Mouse (Mus musculus): Measurements from ENCODE around the gene Hid1.
A peak's percentile ranks its signal among the peaks of the same experiment; 100 is the strongest.

Gene Hid1

GRCm38 (mm10) chr11:115336115-115336514, 31.4 kb downstream of the Hid1 start:
- no peak for DNase-seq (ENCODE audit: low read depth, low spot score)

- DNase-seq (ENCODE audit: low read depth, low spot score), result no peak
These were observed 32.3 kb downstream of the Hid1 start for GRCm38 (mm10) chr11:115335223-115335622.

GRCm38 (mm10) chr11:115334531-115334930, 33.0 kb downstream of the Hid1 start, which contains the start of gene Otop3:
Gene Otop3, plus strand, starts transcription at chr11:115334731.
- no peak for DNase-seq (ENCODE audit: low read depth, low spot score)

- DNase-seq (ENCODE audit: low read depth, low spot score), result peak; percentile 71
These were observed 38.2 kb downstream of the Hid1 start for GRCm38 (mm10) chr11:115329339-115329738.

- no peak for DNase-seq (ENCODE audit: low read depth, low spot score)
These were observed 40.8 kb downstream of the Hid1 start for GRCm38 (mm10) chr11:115326730-115327129.

GRCm38 (mm10) chr11:115323354-115323753, 44.2 kb downstream of the Hid1 start:
- DNase-seq (ENCODE audit: low read depth, low spot score), result peak; percentile 42

GRCm38 (mm10) chr11:115321906-115322693, 45.5 kb downstream of the Hid1 start, which contains the start of gene Ush1g:
Gene Ush1g, minus strand, starts transcription at chr11:115322041.
- peak; percentile 80 for DNase-seq (ENCODE audit: low read depth, low spot score)

GRCm38 (mm10) chr11:115319704-115320383, 47.7 kb downstream of the Hid1 start:
- peak; percentile 60 for DNase-seq (ENCODE audit: low read depth, low spot score)

- DNase-seq (ENCODE audit: low read depth, low spot score), result peak; percentile 56
These were observed 49.1 kb downstream of the Hid1 start for GRCm38 (mm10) chr11:115318245-115319027.

- DNase-seq (ENCODE audit: low read depth, low spot score), result no peak
These were observed 50.4 kb downstream of the Hid1 start for GRCm38 (mm10) chr11:115317204-115317603.

GRCm38 (mm10) chr11:115314249-115314648, 53.3 kb downstream of the Hid1 start:
- DNase-seq (ENCODE audit: low read depth, low spot score), result no peak

- no peak for DNase-seq (ENCODE audit: low read depth, low spot score)
These were observed 58.8 kb downstream of the Hid1 start for GRCm38 (mm10) chr11:115308781-115309180.

- no peak for DNase-seq (ENCODE audit: low read depth, low spot score)
These were observed 60.7 kb downstream of the Hid1 start, which contains the start of gene Otop2 for GRCm38 (mm10) chr11:115306863-115307262. Gene Otop2, plus strand, starts transcription at chr11:115307163.

GRCm38 (mm10) chr11:115303167-115303566, 64.4 kb downstream of the Hid1 start:
- no peak for DNase-seq (ENCODE audit: low read depth, low spot score)

- no peak for DNase-seq (ENCODE audit: low read depth, low spot score)
These were observed 66.2 kb downstream of the Hid1 start for GRCm38 (mm10) chr11:115301351-115301750.

GRCm38 (mm10) chr11:115300745-115301144, 66.8 kb downstream of the Hid1 start:
- DNase-seq (ENCODE audit: low read depth, low spot score), result peak; percentile 71

GRCm38 (mm10) chr11:115298160-115298559, 69.4 kb downstream of the Hid1 start:
- DNase-seq (ENCODE audit: low read depth, low spot score), result no peak
